Mouse (Mus musculus): ENCODE results near the gene Fli1.

The Fli1 gene

GRCm38 (mm10) chr9:32521331-32521730, 21.3 kb downstream of the Fli1 start:
- DNase-seq, result no peak

- DNase-seq, result no peak
These were observed 21.8 kb downstream of the Fli1 start for GRCm38 (mm10) chr9:32520821-32521220.

GRCm38 (mm10) chr9:32519101-32520051, 23.3 kb downstream of the Fli1 start:
- DNase-seq, result no peak

DNA sequence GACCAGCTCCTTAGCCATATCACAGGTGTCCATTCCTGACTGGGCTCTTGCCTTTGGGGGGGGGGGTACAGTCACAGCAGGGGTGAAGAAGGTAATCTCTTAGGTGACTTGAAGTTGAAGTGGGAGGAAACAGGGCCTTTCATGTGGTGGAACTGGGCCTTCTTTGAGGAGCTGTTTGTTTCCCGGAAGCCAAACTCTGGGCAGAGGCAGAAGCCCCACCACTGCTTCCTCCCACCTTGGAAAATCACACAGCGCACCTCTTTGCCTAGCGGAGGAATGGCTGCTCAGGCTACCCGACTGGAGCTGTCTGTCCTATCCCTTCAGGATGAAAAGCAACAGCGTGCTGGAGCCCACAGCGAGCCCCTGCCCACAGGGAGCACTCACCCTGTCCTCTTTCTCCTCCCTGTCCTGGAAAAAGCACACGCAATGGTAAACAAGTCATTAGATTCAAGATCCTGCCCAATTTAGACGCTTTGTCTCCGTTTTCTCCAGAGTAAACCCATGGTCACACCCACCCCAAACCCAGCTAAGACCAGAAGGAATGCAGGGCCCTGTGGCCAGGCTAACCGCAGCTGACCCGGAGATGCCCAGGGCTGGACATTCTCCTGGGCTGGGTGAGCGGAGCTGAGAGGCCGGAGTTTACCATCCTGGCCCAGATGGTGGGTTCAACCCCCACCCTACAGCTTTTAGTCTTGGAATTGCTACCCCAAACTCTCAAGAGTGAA, 24.1 kb downstream of the Fli1 start:
- no peak for DNase-seq

DNA sequence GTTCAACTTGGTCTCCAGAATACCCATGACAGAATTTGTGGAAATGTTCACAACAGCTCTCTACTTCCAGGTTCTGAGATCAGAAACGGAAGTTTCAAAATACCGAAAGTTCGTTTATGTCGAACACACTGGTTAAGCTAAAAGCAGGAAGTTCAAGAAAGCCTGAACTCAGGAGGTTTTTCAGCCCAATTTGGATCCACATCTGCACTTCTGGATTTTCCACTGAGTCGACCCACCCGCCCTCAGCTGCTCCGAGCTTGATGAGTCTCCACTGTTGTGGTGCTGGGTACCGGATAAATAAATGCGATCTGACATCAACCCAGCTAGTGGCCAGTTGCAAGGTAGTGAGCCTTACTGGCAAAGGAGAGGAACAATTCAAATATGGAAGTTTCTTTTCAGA, 26.0 kb downstream of the Fli1 start:
- no peak for DNase-seq

- DNase-seq, result no peak
These were observed 26.6 kb downstream of the Fli1 start for GRCm38 (mm10) chr9:32515894-32516686.

DNA sequence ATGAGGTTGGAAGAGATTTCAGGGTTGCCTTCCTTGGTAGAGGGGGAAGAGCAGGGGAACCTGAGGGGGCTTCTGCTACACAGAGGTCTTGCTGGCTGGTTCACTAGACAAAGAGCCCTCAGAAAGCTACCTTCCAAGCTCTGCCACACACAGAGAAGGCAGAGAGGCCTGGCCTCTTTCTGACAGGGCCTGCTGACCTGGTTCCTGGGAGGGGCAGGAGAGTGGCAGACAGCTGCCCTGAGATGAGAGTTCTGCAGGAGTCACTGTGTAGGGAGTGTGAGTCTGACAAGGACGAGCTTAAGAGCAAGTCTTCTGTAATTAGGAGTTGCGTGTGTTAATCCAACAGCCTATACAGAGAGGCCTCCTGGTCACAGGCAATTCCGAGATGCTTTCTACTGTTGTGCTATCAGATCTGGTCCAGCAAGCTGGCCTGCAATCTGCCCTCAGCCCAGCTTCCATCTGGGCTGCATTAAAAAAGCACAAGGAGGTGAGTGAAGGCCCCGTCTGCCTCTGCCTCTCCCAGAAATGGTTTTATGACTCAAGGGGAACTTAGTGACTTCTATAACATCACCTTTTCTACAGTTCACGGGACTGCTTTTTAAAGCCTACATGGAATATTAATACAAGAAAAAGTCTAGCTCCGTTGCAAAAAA, 28.1 kb downstream of the Fli1 start:
- no peak for DNase-seq

- no peak for DNase-seq
These were observed 29.2 kb downstream of the Fli1 start for GRCm38 (mm10) chr9:32513471-32513870.

DNA sequence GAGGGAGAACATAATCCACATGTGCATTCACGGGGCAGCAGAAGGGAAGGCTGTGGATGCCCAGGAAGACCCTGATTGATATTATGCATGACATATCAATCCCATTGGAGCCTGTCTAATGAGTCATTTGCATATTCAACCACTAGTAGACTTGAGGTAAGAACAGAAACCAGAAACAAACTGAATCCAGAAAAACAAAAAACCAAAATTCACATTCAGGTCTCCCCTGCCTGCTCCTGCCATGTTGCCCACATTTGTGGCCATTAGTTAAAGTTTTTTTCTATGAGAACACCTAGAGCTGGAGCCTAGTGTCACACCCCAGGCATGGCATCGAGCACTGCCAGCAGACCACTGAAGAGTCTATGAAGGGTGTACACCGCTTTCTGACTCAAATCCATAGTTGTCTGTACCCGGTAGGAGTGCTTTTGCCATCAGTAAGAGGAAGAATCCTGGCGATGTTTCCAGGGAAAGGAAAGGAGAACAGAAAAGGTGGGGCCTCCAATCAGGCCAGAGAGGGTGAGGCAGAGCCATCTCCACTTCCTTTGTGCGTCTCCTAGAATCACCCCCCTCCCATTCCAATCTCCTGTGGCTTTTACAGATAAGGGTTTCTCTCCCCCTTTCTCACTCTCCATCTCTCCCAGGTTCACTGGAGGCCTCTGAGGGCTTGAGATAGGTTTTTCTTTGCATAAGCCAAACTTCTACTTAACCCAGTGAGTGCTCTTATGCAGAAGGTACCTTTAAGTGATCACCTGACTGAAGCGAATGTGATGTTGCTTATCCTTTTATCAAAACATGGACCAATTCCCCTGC, 32.0 kb downstream of the Fli1 start:
- no peak for DNase-seq

DNA sequence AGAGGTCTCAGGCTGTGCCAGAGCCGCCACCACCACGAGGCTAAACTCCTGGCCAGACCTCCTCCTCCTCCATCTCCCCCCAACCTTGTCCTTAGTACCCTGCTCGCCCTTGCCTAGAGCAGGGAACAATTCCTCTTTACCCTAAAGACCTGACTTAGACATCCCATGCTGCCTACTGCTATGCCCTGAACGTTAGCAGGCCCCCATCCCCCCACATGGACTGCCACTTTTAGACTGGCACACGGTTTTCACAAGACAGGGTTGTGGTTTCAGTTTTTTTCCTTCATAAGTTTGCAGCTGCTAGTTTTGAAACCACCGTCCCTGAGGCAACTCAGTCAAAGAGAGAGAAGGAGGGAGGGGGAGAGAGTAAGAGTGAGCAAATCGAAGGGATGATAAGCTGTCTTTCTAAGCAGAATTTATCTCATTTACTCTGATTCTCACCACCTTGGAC, 32.9 kb downstream of the Fli1 start:
- DNase-seq, result no peak

DNA sequence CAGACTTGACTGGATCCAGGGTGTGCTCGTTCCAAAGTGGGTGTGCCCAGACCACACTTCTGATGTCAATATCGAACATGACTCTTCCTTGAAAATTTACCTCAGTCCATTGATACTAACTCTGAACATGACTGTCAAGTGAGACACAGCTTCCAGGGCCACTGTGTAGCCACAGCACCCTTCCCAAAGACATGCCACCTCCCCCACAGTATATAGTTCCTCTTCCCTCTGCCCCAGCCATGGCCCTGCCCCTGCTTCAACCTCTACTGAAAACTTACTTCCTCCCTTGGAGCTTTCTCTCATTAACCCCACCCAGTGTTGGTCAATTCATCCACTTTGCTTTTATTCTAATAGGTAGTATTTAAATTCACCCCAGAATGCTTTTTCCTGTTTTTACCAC, 34.0 kb downstream of the Fli1 start:
- DNase-seq, result no peak

DNA sequence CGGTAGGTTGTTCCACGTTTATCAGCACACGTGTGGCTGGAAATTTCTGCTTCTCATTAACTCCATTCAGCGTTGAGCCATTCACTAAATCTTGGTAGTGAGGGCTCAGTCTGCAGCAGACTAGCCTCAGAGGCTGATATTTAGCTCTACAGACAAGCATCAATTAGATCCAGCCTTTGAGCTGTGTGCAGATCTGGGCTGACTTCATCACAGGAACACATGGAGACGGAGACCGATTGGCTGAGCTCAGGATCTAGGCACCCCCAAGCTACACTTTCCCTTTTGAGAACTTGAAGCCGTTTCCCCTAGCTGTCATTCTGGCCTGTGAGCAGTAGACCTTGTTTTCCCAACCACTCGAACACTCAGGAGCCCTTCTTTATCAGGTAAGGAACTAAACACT, 34.5 kb downstream of the Fli1 start:
- DNase-seq, result no peak

DNA sequence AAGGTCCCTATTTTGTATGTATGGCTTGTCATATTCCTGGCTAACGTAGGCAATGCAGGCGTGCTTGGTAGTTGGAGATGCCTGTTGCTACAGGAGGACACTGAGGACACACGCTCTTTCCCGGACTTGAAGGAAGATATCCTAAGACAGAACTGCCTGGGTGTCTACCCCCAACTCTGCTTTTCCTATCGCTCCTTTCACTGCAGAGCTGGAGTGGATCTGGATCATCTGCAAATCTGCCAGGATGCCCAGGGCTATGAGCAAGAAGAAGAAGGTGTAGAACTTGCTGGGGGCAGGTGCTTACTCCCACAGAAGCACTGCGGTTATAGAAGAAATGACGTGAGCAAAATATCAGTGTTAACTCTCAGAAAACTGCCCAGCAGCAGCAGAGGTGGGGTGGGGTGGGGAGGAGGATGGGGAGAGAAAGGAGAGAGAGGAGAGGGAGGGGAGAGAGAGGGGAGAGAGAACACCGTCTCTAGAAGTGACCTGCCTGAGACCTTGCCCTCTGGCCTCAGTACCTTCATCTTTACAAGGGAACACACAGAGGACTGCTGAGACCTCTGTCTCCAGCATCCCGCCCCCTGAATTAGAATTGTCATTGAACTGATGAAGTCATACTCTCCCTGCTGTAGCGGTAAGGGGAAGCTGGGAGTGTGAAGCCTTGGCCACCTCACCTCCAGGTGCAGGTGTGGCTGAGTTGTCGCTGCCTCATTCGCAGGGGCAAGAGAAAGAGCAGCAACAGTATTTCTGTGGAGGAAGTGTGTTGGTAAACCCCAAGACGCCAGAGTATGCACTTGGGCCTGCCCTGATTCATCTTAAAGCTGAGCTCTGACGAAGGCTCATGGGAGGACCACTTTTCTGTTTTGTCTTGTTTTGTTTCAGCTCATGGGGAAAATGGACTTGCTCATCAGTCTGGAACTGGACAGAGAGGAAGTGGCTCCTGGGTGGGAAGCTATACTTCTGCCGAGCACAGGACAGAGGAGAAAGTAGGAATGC, 35.5 kb downstream of the Fli1 start:
- no peak for DNase-seq

GRCm38 (mm10) chr9:32506161-32506560, 36.5 kb downstream of the Fli1 start:
- DNase-seq, result no peak

DNA sequence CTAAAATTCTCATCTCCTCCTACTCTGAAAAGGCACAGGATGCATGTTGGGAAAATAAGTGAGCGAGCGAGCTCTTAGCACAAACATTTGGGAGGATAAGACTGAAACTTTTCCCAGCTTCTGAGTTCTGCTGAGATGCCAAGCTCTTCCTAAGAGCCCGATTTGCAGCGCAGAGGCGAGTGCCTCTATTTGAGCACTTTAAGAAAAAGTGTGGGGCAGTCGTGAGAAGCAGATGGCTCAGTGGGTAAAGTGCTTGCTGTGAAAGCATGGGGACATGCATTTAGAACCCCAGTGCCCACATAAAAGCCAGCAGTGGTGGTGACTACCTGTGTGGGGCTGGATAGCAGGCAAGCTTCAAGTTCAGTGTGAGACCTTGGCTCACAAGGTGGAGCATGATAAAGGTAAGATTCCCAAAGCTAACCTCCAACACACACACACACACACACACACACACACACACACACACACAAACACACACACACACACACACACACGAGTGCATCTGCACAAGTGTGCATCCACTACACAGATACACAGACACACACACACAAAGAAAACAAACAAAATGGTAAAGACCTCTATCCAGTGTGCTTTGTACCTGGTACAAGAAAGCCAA, 37.1 kb downstream of the Fli1 start:
- DNase-seq, result no peak

DNA sequence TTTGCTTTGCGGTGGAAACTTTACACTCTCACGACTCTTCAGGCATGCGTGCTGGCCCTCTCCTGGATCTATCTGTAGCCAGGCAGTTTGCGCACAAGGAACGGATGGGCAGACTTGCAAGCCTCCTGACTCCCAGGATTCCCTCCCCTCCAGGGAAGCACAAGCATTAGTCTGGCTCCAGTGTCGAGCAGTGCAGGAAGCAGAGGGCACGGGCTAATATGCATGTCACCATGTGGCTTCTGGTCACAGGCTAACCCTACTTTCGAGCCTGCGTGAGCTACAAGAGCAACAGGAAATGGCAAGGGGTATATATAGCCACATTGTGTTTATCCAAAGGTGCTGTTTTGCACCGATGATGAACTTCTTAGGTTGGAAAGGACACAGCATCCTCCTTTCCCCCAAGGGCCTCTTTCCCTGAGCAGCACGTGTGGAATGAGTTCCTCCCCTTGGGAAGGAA, 38.6 kb downstream of the Fli1 start:
- DNase-seq, result no peak

DNA sequence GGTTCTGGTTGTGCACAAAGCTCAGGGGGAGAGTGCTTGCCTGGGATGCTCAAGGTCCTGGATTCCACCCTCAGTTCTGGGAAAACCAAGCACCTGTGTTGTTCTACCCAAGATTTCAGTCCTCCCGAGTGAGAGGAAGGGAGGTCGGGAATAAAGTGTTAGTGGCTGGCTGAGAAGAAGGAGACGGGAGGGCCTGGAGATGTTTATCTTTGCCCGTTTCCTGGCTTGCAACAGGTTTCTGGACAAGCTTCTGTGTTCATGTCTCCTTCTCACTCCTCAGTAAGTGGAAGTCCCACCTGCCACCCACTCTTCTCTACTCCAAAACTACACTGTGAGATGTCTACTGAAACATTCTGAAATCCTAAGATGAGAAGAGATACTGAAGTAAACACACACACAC, 39.2 kb downstream of the Fli1 start:
- DNase-seq, result no peak

GRCm38 (mm10) chr9:32502256-32503010, 40.2 kb downstream of the Fli1 start:
- no peak for DNase-seq

DNA sequence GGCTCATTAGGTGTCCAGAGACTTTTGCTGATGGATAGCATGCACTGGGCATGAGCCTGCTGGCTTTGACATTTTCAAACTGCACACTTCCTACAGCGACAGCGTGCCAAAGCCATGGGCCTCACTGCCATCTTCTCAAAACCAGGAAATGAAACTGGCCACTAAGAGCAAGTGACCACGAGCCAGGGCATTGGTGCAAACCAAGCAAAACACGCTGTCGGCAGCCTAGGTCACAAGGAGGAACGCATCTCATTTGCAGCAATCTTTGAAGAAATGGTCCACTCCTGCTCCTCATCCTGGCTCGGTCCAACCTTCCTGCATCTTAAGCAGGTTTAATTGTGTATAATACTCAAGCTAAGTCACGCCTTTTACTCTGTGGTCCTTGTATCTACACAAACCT, 41.8 kb downstream of the Fli1 start:
- no peak for DNase-seq
